Mouse (Mus musculus) CH12.LX (cell line): Measurements from ENCODE around the gene Abca1.

ENCODE experiments used
- CTCF ChIP-seq, 2 experiments: IDR thresholded peaks in 1 of 2; conservative IDR thresholded peaks in 1 of 2; 2 replicates each; pipeline ENCODE4 v1.5.1; 2011 to 2012; ENCODE audit warnings: low read depth in 2 of 2, low read length in 2 of 2, improper control_type of control experiment in 1 of 2, inconsistent platforms in 1 of 2, mild to moderate bottlenecking in 1 of 2, moderate library complexity in 1 of 2
- EP300 ChIP-seq: IDR thresholded peaks from 2 replicates; pipeline ENCODE4 v1.6.1; 2011; ENCODE audit warnings: low read length, improper control_type of control experiment
- JUND ChIP-seq: conservative IDR thresholded peaks from 2 replicates; pipeline ENCODE4 v1.6.1; 2011; ENCODE audit warnings: low read depth, low read length, improper control_type of control experiment
- MAFK ChIP-seq: IDR thresholded peaks from 2 replicates; pipeline ENCODE4 v1.6.1; 2011; ENCODE audit warnings: low read length, improper control_type of control experiment; ENCODE audit not compliant: insufficient replicate concordance
- MAX ChIP-seq: IDR thresholded peaks from 2 replicates; pipeline ENCODE4 v1.6.1; 2011; ENCODE audit warnings: low read length, improper control_type of control experiment
- MEF2A ChIP-seq: IDR thresholded peaks from 2 replicates; pipeline ENCODE4 v1.6.1; 2014; ENCODE audit warnings: low read depth, mild to moderate bottlenecking, inconsistent platforms, low read length, improper control_type of control experiment, borderline replicate concordance
- POLR2A ChIP-seq: IDR thresholded peaks from 2 replicates; pipeline ENCODE4 v1.6.1; 2011; ENCODE audit warnings: low read depth, mild to moderate bottlenecking, improper control_type of control experiment, low read length
- RCOR1 ChIP-seq: conservative IDR thresholded peaks from 2 replicates; pipeline ENCODE4 v1.6.1; 2012; ENCODE audit warnings: low read depth, mild to moderate bottlenecking, inconsistent platforms, low read length, improper control_type of control experiment
- SMC3 ChIP-seq: IDR thresholded peaks from 2 replicates; pipeline ENCODE4 v1.6.1; 2011; ENCODE audit warnings: low read depth, low read length, improper control_type of control experiment
- TBP ChIP-seq: conservative IDR thresholded peaks from 2 replicates; pipeline ENCODE4 v1.6.1; 2011; ENCODE audit warnings: low read depth, low read length, improper control_type of control experiment
- TCF12 ChIP-seq: IDR thresholded peaks from 2 replicates; pipeline ENCODE4 v1.6.1; 2014; ENCODE audit warnings: low read depth, mild to moderate bottlenecking, inconsistent platforms, low read length, improper control_type of control experiment
- USF1 ChIP-seq: IDR thresholded peaks from 2 replicates; pipeline ENCODE4 v1.6.1; 2014; ENCODE audit warnings: low read depth, mild to moderate bottlenecking, inconsistent platforms, low read length, improper control_type of control experiment
- USF2 ChIP-seq: conservative IDR thresholded peaks from 2 replicates; pipeline ENCODE4 v1.6.1; 2011; ENCODE audit warnings: low read depth, low read length, improper control_type of control experiment
- ZC3H11A ChIP-seq: IDR thresholded peaks from 2 replicates; pipeline ENCODE4 v1.6.1; 2012; ENCODE audit warnings: low read depth, mild to moderate bottlenecking, inconsistent platforms, low read length, improper control_type of control experiment

- TF ChIP-seq CTCF (conservative IDR thresholded peaks at IDR 0.05 in 1 of 2, IDR thresholded peaks at IDR 0.05 in 1 of 2; ENCODE audit: low read depth in 2 of 2, low read length in 2 of 2) (no peak), USF2 (no peak), USF1 (no peak), SMC3 (no peak), RCOR1 (no peak), JUND (no peak), TCF12 (no peak), POLR2A (no peak), MAX (no peak), EP300 (no peak), MAFK (no peak), ZC3H11A (no peak), TBP (no peak), MEF2A (no peak)
Observed at GRCm38 (mm10) chr4:53102529-53102928, 57.2 kb downstream of the Abca1 start.
